Mouse (Mus musculus): ENCODE data around the gene Scoc. TPM values are rescaled to one million over a fixed set of nuclear protein-coding genes. Genes with fewer than 3 reads are reported as not detected.

Scoc gene
- polyA plus RNA-seq, 1 experiment from 2014 or later, result 161 TPM

GRCm38 (mm10) chr8:83426104-83426759 is 32.0 kb downstream of the Scoc start:
- WGBS, result 80% methylated on average over 11 of the region's 11 CpGs
- no peak for ATAC-seq (ENCODE audit: low FRiP score)
- H3K4me1 ChIP-seq, result no peaks in the 10 kb centered on the region

DNA sequence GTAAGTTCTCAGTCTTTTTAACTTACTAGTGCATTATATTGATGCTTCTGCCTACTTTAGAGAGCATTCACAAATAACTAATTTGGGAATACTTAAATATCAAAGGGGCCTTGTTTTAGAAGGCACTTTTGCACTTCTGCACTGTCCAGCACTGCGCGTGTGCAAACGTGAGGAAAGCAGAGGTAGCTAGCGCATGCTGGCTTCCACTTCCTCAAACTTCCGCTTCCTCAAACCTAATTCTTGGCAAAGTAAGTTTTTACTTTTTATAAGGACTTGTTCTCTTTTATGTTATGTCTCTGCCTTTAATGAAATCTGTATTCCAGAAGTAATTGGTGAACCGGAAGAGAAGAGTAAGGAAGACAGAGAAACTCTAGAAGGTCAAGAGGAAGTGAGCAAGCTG is 33.0 kb downstream of the Scoc start:
- 94% methylated on average over 6 of the region's 6 CpGs for WGBS
- no peaks in the 10 kb centered on the region for H3K9me3 ChIP-seq (replicated peaks)

More at GRCm38 (mm10) chr8:83426104-83426759, 32.0 kb downstream of the Scoc start:
- Histone ChIP-seq H3K4me3 (no peak overlapping the region), H3K36me3 (no peaks in the 10 kb centered on the region), H3K9ac (no peak overlapping the region), H3K27me3 (no peaks in the 10 kb centered on the region), H3K27ac (no peak overlapping the region), H3K4me2 (replicated peaks) (no peak overlapping the region), H3K9me3 (replicated peaks) (no peaks in the 10 kb centered on the region)

DNA sequence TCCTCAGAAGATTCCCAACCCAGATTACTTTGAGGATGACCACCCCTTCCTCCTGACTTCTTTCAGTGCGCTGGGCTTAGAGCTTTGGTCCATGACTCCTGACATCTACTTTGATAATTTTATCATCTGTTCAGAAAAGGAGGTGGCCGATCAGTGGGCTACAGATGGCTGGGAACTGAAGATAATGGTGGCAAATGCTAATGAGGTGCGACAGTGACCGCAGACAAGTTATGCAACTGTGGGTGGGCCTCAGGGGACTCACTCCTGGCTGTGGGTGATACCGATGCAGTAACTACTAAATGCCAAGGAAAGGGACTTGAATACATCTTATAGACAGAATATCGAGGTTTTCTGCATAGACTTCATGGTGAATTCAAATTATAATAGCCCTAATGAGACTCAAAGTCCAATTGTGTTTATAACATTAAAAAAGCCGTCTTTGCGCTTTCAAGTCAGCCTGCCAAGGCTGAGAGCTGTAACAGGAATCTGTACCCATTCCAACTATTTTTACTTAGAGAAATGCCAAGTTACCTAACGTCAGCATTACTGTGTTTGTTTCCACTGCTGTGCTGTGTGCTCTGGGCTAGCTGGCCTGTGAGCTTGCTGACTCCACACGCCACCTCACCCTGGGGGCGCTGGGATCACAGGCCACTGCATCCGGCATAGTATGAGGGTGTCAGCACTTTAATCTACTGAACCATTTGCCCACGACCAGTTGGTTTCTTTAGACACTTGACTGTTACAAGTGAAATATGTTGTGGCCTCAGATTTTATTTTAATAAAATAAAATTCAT is 35.0 kb downstream of the Scoc start:
- no peaks in the 10 kb centered on the region for H3K9me3 ChIP-seq (replicated peaks)
- H3K27me3 ChIP-seq, result no peaks in the 10 kb centered on the region
- no peak overlapping the region for H3K4me2 ChIP-seq (replicated peaks)
- WGBS, result 70% methylated on average over 13 of the region's 13 CpGs
- H3K27ac ChIP-seq, result no peak overlapping the region
- H3K4me3 ChIP-seq, result no peak overlapping the region
- H3K36me3 ChIP-seq, result no peaks in the 10 kb centered on the region
- no peak for ATAC-seq (ENCODE audit: low FRiP score)
- no peaks in the 10 kb centered on the region for H3K4me1 ChIP-seq
- H3K9ac ChIP-seq, result no peak overlapping the region

More for the DNA sequence above, 33.0 kb downstream of the Scoc start:
- no peak overlapping the region for H3K4me2 ChIP-seq (replicated peaks)
- no peaks in the 10 kb centered on the region for H3K27me3 ChIP-seq
- H3K9ac ChIP-seq, result no peak overlapping the region
- H3K27ac ChIP-seq, result no peak overlapping the region
- no peak overlapping the region for H3K4me3 ChIP-seq
- ATAC-seq (ENCODE audit: low FRiP score), result no peak
- H3K4me1 ChIP-seq, result no peaks in the 10 kb centered on the region
- no peaks in the 10 kb centered on the region for H3K36me3 ChIP-seq

GRCm38 (mm10) chr8:83421354-83421753 is 36.8 kb downstream of the Scoc start:
- Histone ChIP-seq H3K4me2 (replicated peaks) (no peak overlapping the region), H3K27ac (no peak overlapping the region), H3K4me1 (no peaks in the 10 kb centered on the region), H3K36me3 (no peaks in the 10 kb centered on the region), H3K9me3 (replicated peaks) (no peaks in the 10 kb centered on the region), H3K4me3 (no peak overlapping the region), H3K27me3 (no peaks in the 10 kb centered on the region), H3K9ac (no peak overlapping the region)
- no peak for ATAC-seq (ENCODE audit: low FRiP score)
- 100% methylated on average over 1 of the region's 1 CpGs for WGBS

- no peak overlapping the region for H3K4me2 ChIP-seq (replicated peaks)
- no peak overlapping the region for H3K27ac ChIP-seq
- WGBS, result 95% methylated on average over 11 of the region's 11 CpGs
- no peak for ATAC-seq (ENCODE audit: low FRiP score)
- H3K27me3 ChIP-seq, result no peaks in the 10 kb centered on the region
- no peak overlapping the region for H3K4me3 ChIP-seq
- no peaks in the 10 kb centered on the region for H3K36me3 ChIP-seq
- no peak overlapping the region for H3K9ac ChIP-seq
- H3K9me3 ChIP-seq (replicated peaks), result no peaks in the 10 kb centered on the region
- H3K4me1 ChIP-seq, result no peaks in the 10 kb centered on the region
These were observed 39.2 kb downstream of the Scoc start for GRCm38 (mm10) chr8:83418805-83419516.

DNA sequence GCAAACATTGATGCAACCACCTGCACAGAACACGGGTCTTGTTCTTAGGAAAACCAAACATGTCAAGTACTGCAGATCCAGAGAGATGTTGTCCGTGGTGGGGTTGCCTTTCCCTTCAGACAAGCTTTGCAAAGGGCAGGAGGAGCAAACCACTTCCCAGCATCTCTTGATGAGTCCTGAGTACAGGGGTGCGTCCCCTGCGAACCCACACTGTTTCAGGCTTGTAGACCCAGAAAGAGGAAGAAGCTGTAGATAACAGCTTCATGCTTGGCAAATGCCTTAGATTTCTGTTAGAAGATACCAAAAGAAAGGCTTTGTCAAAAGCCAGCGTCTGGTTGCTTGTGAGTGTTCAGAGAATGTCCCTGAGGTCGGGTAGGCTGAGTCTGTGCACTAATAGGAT is 40.2 kb downstream of the Scoc start:
- no peak overlapping the region for H3K27ac ChIP-seq
- no peaks in the 10 kb centered on the region for H3K4me1 ChIP-seq
- 86% methylated on average over 6 of the region's 6 CpGs for WGBS
- no peak overlapping the region for H3K9ac ChIP-seq
- H3K36me3 ChIP-seq, result no peaks in the 10 kb centered on the region
- no peak for ATAC-seq (ENCODE audit: low FRiP score)
- no peak overlapping the region for H3K4me3 ChIP-seq
- H3K27me3 ChIP-seq, result no peaks in the 10 kb centered on the region
- no peak overlapping the region for H3K4me2 ChIP-seq (replicated peaks)
- H3K9me3 ChIP-seq (replicated peaks), result no peaks in the 10 kb centered on the region

GRCm38 (mm10) chr8:83416878-83417277 is 41.3 kb downstream of the Scoc start:
- WGBS, result 97% methylated on average over 15 of the region's 15 CpGs
- ATAC-seq (ENCODE audit: low FRiP score), result no peak
- no peaks in the 10 kb centered on the region for H3K4me1 ChIP-seq
- no peaks in the 10 kb centered on the region for H3K27me3 ChIP-seq
- H3K9me3 ChIP-seq (replicated peaks), result no peaks in the 10 kb centered on the region
- H3K9ac ChIP-seq, result no peak overlapping the region
- no peak overlapping the region for H3K4me3 ChIP-seq
- no peak overlapping the region for H3K27ac ChIP-seq
- H3K36me3 ChIP-seq, result no peaks in the 10 kb centered on the region
- H3K4me2 ChIP-seq (replicated peaks), result no peak overlapping the region

- no peak overlapping the region for H3K27ac ChIP-seq
- ATAC-seq (ENCODE audit: low FRiP score), result no peak
- H3K4me3 ChIP-seq, result no peak overlapping the region
- H3K4me2 ChIP-seq (replicated peaks), result no peak overlapping the region
- H3K9me3 ChIP-seq (replicated peaks), result no peaks in the 10 kb centered on the region
- no peak overlapping the region for H3K9ac ChIP-seq
- 79% methylated on average over 7 of the region's 7 CpGs for WGBS
- H3K4me1 ChIP-seq, result no peaks in the 10 kb centered on the region
- H3K27me3 ChIP-seq, result no peaks in the 10 kb centered on the region
- no peaks in the 10 kb centered on the region for H3K36me3 ChIP-seq
These were observed 49.7 kb downstream of the Scoc start for GRCm38 (mm10) chr8:83408496-83408895.

DNA sequence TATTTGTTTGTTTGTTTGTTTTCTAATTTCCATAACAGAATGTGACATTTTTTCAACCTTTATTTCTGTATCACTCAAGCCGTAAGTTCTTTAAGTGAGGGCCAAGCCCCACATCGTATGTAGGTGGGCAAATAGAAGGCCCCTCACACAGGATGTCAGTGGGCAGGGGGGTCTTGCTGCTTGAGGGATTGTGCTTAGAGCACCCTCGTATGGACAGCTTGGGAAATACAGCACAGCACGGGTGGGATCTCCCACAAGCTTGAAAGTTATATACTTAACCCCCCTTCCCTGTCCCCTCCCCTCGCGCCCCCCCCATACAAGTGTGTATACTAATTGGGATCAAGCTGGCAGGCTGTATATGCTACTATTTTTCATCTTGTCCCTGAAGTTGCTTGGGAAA is 51.4 kb downstream of the Scoc start:
- WGBS, result 33% methylated on average over 6 of the region's 6 CpGs
- ATAC-seq (ENCODE audit: low FRiP score), result no peak
- H3K4me2 ChIP-seq (replicated peaks), result no peak overlapping the region
- no peaks in the 10 kb centered on the region for H3K36me3 ChIP-seq
- H3K4me1 ChIP-seq, result no peaks in the 10 kb centered on the region
- H3K9ac ChIP-seq, result no peak overlapping the region
- no peak overlapping the region for H3K4me3 ChIP-seq
- H3K27me3 ChIP-seq, result no peaks in the 10 kb centered on the region
- H3K9me3 ChIP-seq (replicated peaks), result no peaks in the 10 kb centered on the region
- H3K27ac ChIP-seq, result no peak overlapping the region

GRCm38 (mm10) chr8:83405548-83405947 is 52.6 kb downstream of the Scoc start:
- no peak for ATAC-seq (ENCODE audit: low FRiP score)
- Histone ChIP-seq H3K9me3 (replicated peaks) (no peaks in the 10 kb centered on the region), H3K27me3 (no peaks in the 10 kb centered on the region), H3K4me1 (no peaks in the 10 kb centered on the region), H3K4me2 (replicated peaks) (no peak overlapping the region), H3K9ac (no peak overlapping the region), H3K4me3 (no peak overlapping the region), H3K27ac (no peak overlapping the region), H3K36me3 (no peaks in the 10 kb centered on the region)
- WGBS, result 84% methylated on average over 10 of the region's 10 CpGs

GRCm38 (mm10) chr8:83397726-83398125 is 60.5 kb downstream of the Scoc start:
- H3K4me3 ChIP-seq, result no peak overlapping the region

DNA sequence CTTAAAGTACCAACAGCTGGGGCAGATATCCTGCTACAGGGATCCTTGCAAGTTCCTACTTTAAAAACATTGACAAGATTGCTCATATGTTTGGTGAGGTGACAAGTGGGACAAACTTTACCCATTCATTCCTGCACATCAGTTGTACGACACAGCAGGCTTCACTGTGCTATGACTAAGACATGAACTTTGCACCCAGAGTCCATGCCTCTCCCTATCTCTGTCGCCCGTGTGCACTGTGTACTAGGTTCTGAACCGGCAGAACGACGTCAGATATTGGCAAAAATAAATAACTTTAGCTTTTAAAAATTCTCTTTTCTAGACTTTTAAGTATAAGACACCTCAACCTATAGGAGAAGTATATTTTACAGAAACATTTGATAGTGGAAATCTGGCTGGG is 61.5 kb downstream of the Scoc start:
- H3K4me2 ChIP-seq (replicated peaks), result no peak overlapping the region
- no peak for ATAC-seq (ENCODE audit: low FRiP score)
- no peaks in the 10 kb centered on the region for H3K9me3 ChIP-seq (replicated peaks)
- H3K4me3 ChIP-seq, result no peak overlapping the region
- H3K27ac ChIP-seq, result no peak overlapping the region
- whole genome bisulfite sequencing, result 87% methylated on average over 6 of the region's 6 CpGs
- no peaks in the 10 kb centered on the region for H3K4me1 ChIP-seq
- H3K27me3 ChIP-seq, result no peaks in the 10 kb centered on the region
- H3K36me3 ChIP-seq, result no peaks in the 10 kb centered on the region
- H3K9ac ChIP-seq, result no peak overlapping the region

More at GRCm38 (mm10) chr8:83397726-83398125, 60.5 kb downstream of the Scoc start:
- Histone ChIP-seq H3K27ac (no peak overlapping the region), H3K9me3 (replicated peaks) (no peaks in the 10 kb centered on the region), H3K4me1 (no peaks in the 10 kb centered on the region), H3K27me3 (no peaks in the 10 kb centered on the region), H3K4me2 (replicated peaks) (no peak overlapping the region), H3K36me3 (no peaks in the 10 kb centered on the region), H3K9ac (no peak overlapping the region)
- ATAC-seq (ENCODE audit: low FRiP score), result no peak
- 81% methylated on average over 4 of the region's 4 CpGs for WGBS

Measured in hindbrain, embryonic 12.5 days (tissue).